In the genomic region with DNA sequence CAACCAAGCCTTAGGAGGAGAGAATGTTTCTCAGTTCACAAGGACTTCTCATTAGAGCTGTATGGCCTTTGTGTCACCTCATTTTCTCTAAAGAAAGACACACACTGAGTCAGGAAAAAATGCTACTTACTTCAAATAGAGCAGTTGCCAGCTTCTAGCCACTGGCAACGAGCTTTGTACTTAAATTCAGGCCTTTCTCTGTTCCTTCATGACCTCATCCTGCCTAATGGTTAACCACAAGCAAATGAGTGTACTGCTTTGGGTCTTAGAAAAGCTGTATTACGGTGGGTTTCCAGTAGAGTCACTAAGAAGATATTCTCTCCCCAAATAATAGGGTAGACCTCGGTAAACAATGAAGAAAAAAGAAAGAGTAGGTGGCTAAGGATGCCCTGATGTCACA, we compare ENCODE assay signal across 21 mouse cellular contexts. TPM values are rescaled to one million over a fixed set of nuclear protein-coding genes. Genes with fewer than 3 reads are reported as not detected.
"Had no signal": no experiment of that assay in that cellular context is flagged by ENCODE, and none has a peak within 500 bp of the region (broad histone marks: within the 10 kb centered on the region; RNA-seq: fewer than 3 reads in every experiment).

No protein-coding gene starts in this region.

- H3K4me1 ChIP-seq: liver, embryonic 12.5 days; liver, embryonic 15.5 days; lung, embryonic 15.5 days; stomach, embryonic 15.5 days had no signal

- H3K27ac ChIP-seq: limb, embryonic 10.5 days; limb, embryonic 13.5 days; liver, embryonic 12.5 days; liver, embryonic 15.5 days; lung, embryonic 15.5 days; midbrain, embryonic 10.5 days; midbrain, embryonic 13.5 days; neural tube, embryonic 13.5 days; stomach, embryonic 15.5 days had no signal

- DNase-seq: kidney, adult 18-20 months; liver; lung, adult 18-20 months; lung, postnatal 10 days; lung, postnatal 36 days; retina, postnatal 1 day; right cerebral cortex, postnatal 25 days; spleen, adult 18-20 months; thymus, postnatal 25 days had no signal

- H3K9ac ChIP-seq: limb, embryonic 13.5 days; liver, embryonic 12.5 days; liver, embryonic 15.5 days; lung, embryonic 15.5 days; midbrain, embryonic 13.5 days; neural tube, embryonic 13.5 days; stomach, embryonic 15.5 days had no signal

- H3K9me3 ChIP-seq: limb, embryonic 10.5 days; limb, embryonic 13.5 days; liver, embryonic 12.5 days; liver, embryonic 15.5 days; lung, embryonic 15.5 days; megakaryocyte, embryonic 14.5 days; midbrain, embryonic 10.5 days; midbrain, embryonic 13.5 days; neural tube, embryonic 13.5 days; stomach, embryonic 15.5 days had no signal

- H3K27me3 ChIP-seq: limb, embryonic 13.5 days; liver, embryonic 12.5 days; liver, embryonic 15.5 days; lung, embryonic 15.5 days; midbrain, embryonic 13.5 days; neural tube, embryonic 13.5 days; stomach, embryonic 15.5 days had no signal

- H3K4me2 ChIP-seq: limb, embryonic 13.5 days; liver, embryonic 12.5 days; liver, embryonic 15.5 days; lung, embryonic 15.5 days; midbrain, embryonic 13.5 days; neural tube, embryonic 13.5 days; stomach, embryonic 15.5 days had no signal

- H3K36me3 ChIP-seq: limb, embryonic 10.5 days; limb, embryonic 13.5 days; liver, embryonic 12.5 days; liver, embryonic 15.5 days; lung, embryonic 15.5 days; midbrain, embryonic 10.5 days; midbrain, embryonic 13.5 days; neural tube, embryonic 13.5 days; stomach, embryonic 15.5 days had no signal

- H3K4me3 ChIP-seq: limb, embryonic 10.5 days; limb, embryonic 13.5 days; liver, embryonic 12.5 days; liver, embryonic 15.5 days; lung, embryonic 15.5 days; megakaryocyte, embryonic 14.5 days; midbrain, embryonic 10.5 days; midbrain, embryonic 13.5 days; myocyte; neural tube, embryonic 13.5 days; stomach, embryonic 15.5 days had no signal

- ATAC-seq: liver, embryonic 12.5 days; midbrain, embryonic 13.5 days; midbrain, embryonic 16.5 days had no signal

RNA-seq across cellular contexts. Expression of gene Tnn, which starts 2.7 kb away (rescaled TPM):
- polyA plus RNA-seq: limb, embryonic 10.5 days; midbrain, embryonic 10.5 days; myocyte had no signal
